In genomic region chr1:78706338-78706737, GRCm38 (mm10) we compare ENCODE assay signal across 24 mouse cellular contexts. TPM values are rescaled to one million over a fixed set of nuclear protein-coding genes. Genes with fewer than 3 reads are reported as not detected.
DNase-seq lines count a peak whose midpoint lies in the region; ATAC-seq and TF ChIP-seq lines count a peak whose summit lies in the region.
"Had no signal": no experiment of that assay in that cellular context is flagged by ENCODE, and none has a peak within 500 bp of the region (broad histone marks: within the 10 kb centered on the region; RNA-seq: fewer than 3 reads in every experiment).

No protein-coding gene starts in this region.

- no peak overlapping the region for H3K4me2 ChIP-seq in heart, embryonic 13.5 days
- H3K4me2 ChIP-seq in lung, embryonic 14.5 days, result no peak overlapping the region
- no peak overlapping the region for H3K4me2 ChIP-seq in lung, postnatal 0 days (replicated peaks; ENCODE audit: low read depth, low read length)
- H3K4me2 ChIP-seq: embryonic facial prominence, embryonic 12.5 days; forebrain, embryonic 13.5 days; forebrain, embryonic 15.5 days had no signal

- H3K4me1 ChIP-seq in heart, embryonic 13.5 days, result 0 out of 2 replicates have a peak, but pooled peaks cover 4% of the 10 kb centered on the region
- no peaks in the 10 kb centered on the region for H3K4me1 ChIP-seq in lung, embryonic 14.5 days (ENCODE audit: insufficient read depth)
- H3K4me1 ChIP-seq in lung, postnatal 0 days (ENCODE audit: insufficient read depth, low read depth, low read length), result no peaks in the 10 kb centered on the region
- H3K4me1 ChIP-seq: embryonic facial prominence, embryonic 10.5 days; embryonic facial prominence, embryonic 12.5 days; forebrain, embryonic 13.5 days; forebrain, embryonic 15.5 days had no signal

- no peak for ATAC-seq in heart, embryonic 13.5 days (ENCODE audit: extremely low read depth, insufficient number of reproducible peaks, low FRiP score, low TSS enrichment)
- ATAC-seq in lung, embryonic 14.5 days (ENCODE audit: insufficient read depth), result no peak
- no peak for ATAC-seq in lung, postnatal 0 days
- ATAC-seq: activated CD4-positive, CD25-positive, alpha-beta regulatory T cell, adult 4 months; CD4-positive, CD25-positive, alpha-beta regulatory T cell, adult 4 months; forebrain, embryonic 13.5 days; forebrain, embryonic 15.5 days; Patski had no signal

- DNase-seq in heart, adult 18-20 months, result no peak
- peak; percentile 55 for DNase-seq in lung, embryonic 14.5 days
- DNase-seq in lung, postnatal 10 days, result no peak
- DNase-seq in lung, postnatal 0 days (ENCODE audit: low spot score), result peak; percentile 52
- DNase-seq in lung, postnatal 14 days, result no peak
- DNase-seq: adrenal gland, adult 8-10 months; adrenal gland, postnatal 14 days; adrenal gland, postnatal 36 days; B cell, adult 2 months; cerebellum, adult 11-12 months; cerebellum, adult 2 months; cerebellum, adult 9-10 months; cerebellum, postnatal 10 days; cerebellum, postnatal 25 days had no signal

- H3K9me3 ChIP-seq in heart, embryonic 13.5 days, result no peaks in the 10 kb centered on the region
- no peaks in the 10 kb centered on the region for H3K9me3 ChIP-seq in lung, embryonic 14.5 days (ENCODE audit: low read depth, low read length)
- H3K9me3 ChIP-seq in lung, postnatal 0 days (ENCODE audit: low read length), result no peaks in the 10 kb centered on the region
- H3K9me3 ChIP-seq: embryonic facial prominence, embryonic 10.5 days; embryonic facial prominence, embryonic 12.5 days; forebrain, embryonic 13.5 days; forebrain, embryonic 15.5 days; G1E had no signal

- WGBS in heart, embryonic 13.5 days, result 69% methylated on average over 10 of the region's 10 CpGs
- 62% methylated on average over 10 of the region's 10 CpGs for WGBS in lung, embryonic 14.5 days
- 69% methylated on average over 10 of the region's 10 CpGs for WGBS in lung, postnatal 0 days

- no peak for TF ChIP-seq EP300 in lung, postnatal 0 days (IDR thresholded peaks at IDR 0.05)

- H3K27ac ChIP-seq in heart, embryonic 13.5 days (replicated peaks), result 0 out of 2 replicates have a peak overlapping the region, but pooled peaks have one; percentile 28
- no peak overlapping the region for H3K27ac ChIP-seq in lung, embryonic 14.5 days (ENCODE audit: low read depth)
- H3K27ac ChIP-seq in lung, postnatal 0 days (ENCODE audit: low read length), result no peak overlapping the region
- H3K27ac ChIP-seq: embryonic facial prominence, embryonic 10.5 days; embryonic facial prominence, embryonic 12.5 days; forebrain, embryonic 13.5 days; forebrain, embryonic 15.5 days had no signal

- no peak overlapping the region for H3K9ac ChIP-seq in heart, embryonic 13.5 days
- no peak overlapping the region for H3K9ac ChIP-seq in lung, embryonic 14.5 days
- no peak overlapping the region for H3K9ac ChIP-seq in lung, postnatal 0 days (replicated peaks; ENCODE audit: low read depth)
- H3K9ac ChIP-seq: embryonic facial prominence, embryonic 12.5 days; forebrain, embryonic 13.5 days; forebrain, embryonic 15.5 days had no signal

- no peak for TF ChIP-seq CTCF in lung, embryonic 14.5 days (IDR thresholded peaks at IDR 0.05; ENCODE audit: low read depth)
- TF ChIP-seq CTCF in lung, postnatal 0 days (IDR thresholded peaks at IDR 0.05), result no peak

- no peaks in the 10 kb centered on the region for H3K27me3 ChIP-seq in heart, embryonic 13.5 days (replicated peaks)
- H3K27me3 ChIP-seq in lung, embryonic 14.5 days (ENCODE audit: insufficient read depth, low read length), result no peaks in the 10 kb centered on the region
- no peaks in the 10 kb centered on the region for H3K27me3 ChIP-seq in lung, postnatal 0 days (replicated peaks; ENCODE audit: insufficient read depth, low read length)
- H3K27me3 ChIP-seq: CH12.LX; embryonic facial prominence, embryonic 12.5 days; forebrain, embryonic 13.5 days; forebrain, embryonic 15.5 days; Patski had no signal

- H3K4me3 ChIP-seq in heart, embryonic 13.5 days, result no peak overlapping the region
- no peak overlapping the region for H3K4me3 ChIP-seq in lung, embryonic 14.5 days (ENCODE audit: low read depth, low read length)
- no peak overlapping the region for H3K4me3 ChIP-seq in lung, postnatal 0 days (ENCODE audit: low read depth, low read length)
- H3K4me3 ChIP-seq: embryonic facial prominence, embryonic 10.5 days; embryonic facial prominence, embryonic 12.5 days; forebrain, embryonic 13.5 days; forebrain, embryonic 15.5 days had no signal

- peaks cover 57% of the 10 kb centered on the region for H3K36me3 ChIP-seq in heart, embryonic 13.5 days
- H3K36me3 ChIP-seq in lung, embryonic 14.5 days (ENCODE audit: insufficient read depth), result peaks cover 40% of the 10 kb centered on the region
- H3K36me3 ChIP-seq in lung, postnatal 0 days (ENCODE audit: insufficient read depth, low read length), result 0 out of 2 replicates have a peak, but pooled peaks cover 4% of the 10 kb centered on the region

RNA-seq across cellular contexts. Expression of gene Utp14b, which starts 48.5 kb away (rescaled TPM):
- 1.7 and 2.0 TPM in 2 replicates for polyA plus RNA-seq in heart, embryonic 13.5 days (2015; fragmentation: Nextera tagmentation; extraction: Ambion mirVana)
- under 1 TPM; 0.87 to 0.99 TPM for total RNA-seq in heart, adult 18-20 months (2021)
- polyA plus RNA-seq in lung, embryonic 14.5 days (2014; fragmentation: Nextera tagmentation; extraction: Ambion mirVana), result 4.9 and 5.5 TPM in 2 replicates
- polyA plus RNA-seq in lung, postnatal 0 days (2015; fragmentation: Nextera tagmentation; extraction: Ambion mirVana), result 0.96 and 0.97 TPM in 2 replicates

RNA-seq across cellular contexts. Expression of gene Acsl3, which starts 48.7 kb away (rescaled TPM):
- 66.5 and 68.6 TPM in 2 replicates for polyA plus RNA-seq in heart, embryonic 13.5 days (2015; fragmentation: Nextera tagmentation; extraction: Ambion mirVana)
- total RNA-seq in heart, adult 18-20 months (2021), result 1 to 10 TPM; 4.4 to 5.5 TPM
- polyA plus RNA-seq in lung, embryonic 14.5 days (2014; fragmentation: Nextera tagmentation; extraction: Ambion mirVana), result 54.8 and 61.2 TPM in 2 replicates
- 22.7 and 23.3 TPM in 2 replicates for polyA plus RNA-seq in lung, postnatal 0 days (2015; fragmentation: Nextera tagmentation; extraction: Ambion mirVana)

Comparison
In these comparisons a context has a peak if more than half of its experiments do, and no peak if none do; other contexts are left out.
1. DNase-seq: peak in lung, embryonic 14.5 days (single experiment) and lung, postnatal 0 days (single experiment); none in heart, adult 18-20 months (0 of 2), lung, postnatal 10 days (single experiment) and lung, postnatal 14 days (single experiment).